Mouse (Mus musculus) lung, postnatal 0 days (tissue): ENCODE data around the gene Lamb1.

Experiments used
- CTCF ChIP-seq: IDR thresholded peaks from 2 replicates; pipeline ENCODE4 v1.5.1; 2016; ENCODE audit warnings: antibody characterized with exemption, mild to moderate bottlenecking
- EP300 ChIP-seq: IDR thresholded peaks from 2 replicates; pipeline ENCODE4 v1.6.1; 2016; ENCODE audit warnings: antibody characterized with exemption, mild to moderate bottlenecking, control low read depth

DNA sequence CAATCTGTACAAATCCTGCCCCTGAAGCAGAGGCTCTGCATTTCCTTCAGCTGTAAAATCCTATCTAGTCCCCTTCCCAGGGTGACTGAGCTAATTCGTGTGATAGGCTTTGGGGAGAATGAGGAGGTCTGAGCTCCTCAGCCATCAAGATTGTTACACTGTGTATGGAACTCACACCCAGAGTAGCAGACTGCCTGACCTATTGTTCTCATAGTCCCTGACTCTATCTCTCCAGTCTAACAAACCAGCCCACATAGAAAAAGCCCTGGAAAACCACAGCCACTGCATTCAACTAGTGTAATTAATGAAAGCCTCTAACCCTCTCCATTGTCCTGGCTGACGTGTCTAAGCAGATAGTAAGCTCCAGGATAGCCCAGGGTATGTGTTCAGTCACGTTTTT is 18.4 kb upstream of the Lamb1 start:
- no peak for TF ChIP-seq CTCF
- TF ChIP-seq EP300, result no peak
